Mouse (Mus musculus): ENCODE measurements around the gene Dhrs11. TPM values are rescaled to one million over a fixed set of nuclear protein-coding genes. Genes with fewer than 3 reads are reported as not detected.
"Not testable (repeated sequence)": the region's sequence is repeated elsewhere in the genome, so short reads cannot be mapped to it uniquely, and the experiment has no call there.

Gene Dhrs11
- polyA plus RNA-seq, 1 experiment from 2014 or later: 29.5 TPM

GRCm38 (mm10) chr11:84867586-84867985 is 38.8 kb upstream of the Dhrs11 start:
- WGBS: 74% methylated on average over 2 of the region's 2 CpGs
- no peaks in the 10 kb centered on the region for H3K27me3 ChIP-seq (ENCODE audit: control insufficient read depth, insufficient read depth, low read length)

GRCm38 (mm10) chr11:84865268-84865667 is 36.5 kb upstream of the Dhrs11 start:
- Histone ChIP-seq H3K36me3 (ENCODE audit: control insufficient read depth, insufficient read depth, low read length) (peaks cover 9% of the 10 kb centered on the region; the same call in 1 of the 2 replicates), H3K4me1 (ENCODE audit: control insufficient read depth, insufficient read depth, low read length) (peaks cover 16% of the 10 kb centered on the region; the same call in 1 of the 2 replicates), H3K4me3 (replicated peaks; ENCODE audit: low read length) (no peak overlapping the region), H3K9ac (ENCODE audit: low read length) (no peak overlapping the region), H3K27me3 (ENCODE audit: control insufficient read depth, insufficient read depth, low read length) (no peaks in the 10 kb centered on the region), H3K4me2 (ENCODE audit: low read depth, low read length) (no peak overlapping the region), H3K9me3 (replicated peaks; ENCODE audit: control insufficient read depth, low read length) (no peaks in the 10 kb centered on the region), H3K27ac (ENCODE audit: low read length) (no peak overlapping the region)
- ATAC-seq (ENCODE audit: insufficient read depth, low FRiP score): no peak
- WGBS: 53% methylated on average over 2 of the region's 2 CpGs

More at GRCm38 (mm10) chr11:84867586-84867985, 38.8 kb upstream of the Dhrs11 start:
- Histone ChIP-seq H3K9ac (ENCODE audit: low read length) (no peak overlapping the region), H3K27ac (ENCODE audit: low read length) (no peak overlapping the region), H3K4me3 (replicated peaks; ENCODE audit: low read length) (no peak overlapping the region), H3K36me3 (ENCODE audit: control insufficient read depth, insufficient read depth, low read length) (0 out of 2 replicates have a peak, but pooled peaks cover 4% of the 10 kb centered on the region), H3K4me2 (ENCODE audit: low read depth, low read length) (peak overlapping the region; percentile 12), H3K4me1 (ENCODE audit: control insufficient read depth, insufficient read depth, low read length) (peaks cover 19% of the 10 kb centered on the region; the same call in 1 of the 2 replicates), H3K9me3 (replicated peaks; ENCODE audit: control insufficient read depth, low read length) (no peaks in the 10 kb centered on the region)
- ATAC-seq (ENCODE audit: insufficient read depth, low FRiP score): no peak

- H3K27ac ChIP-seq (ENCODE audit: low read length): no peak overlapping the region
- no peak overlapping the region for H3K4me2 ChIP-seq (ENCODE audit: low read depth, low read length)
- no peak for ATAC-seq (ENCODE audit: insufficient read depth, low FRiP score)
- no peak overlapping the region for H3K4me3 ChIP-seq (replicated peaks; ENCODE audit: low read length)
- H3K36me3 ChIP-seq (ENCODE audit: control insufficient read depth, insufficient read depth, low read length): peaks cover 9% of the 10 kb centered on the region; the same call in 1 of the 2 replicates
- H3K9me3 ChIP-seq (replicated peaks; ENCODE audit: control insufficient read depth, low read length): no peaks in the 10 kb centered on the region
- H3K27me3 ChIP-seq (ENCODE audit: control insufficient read depth, insufficient read depth, low read length): no peaks in the 10 kb centered on the region
- H3K9ac ChIP-seq (ENCODE audit: low read length): no peak overlapping the region
- WGBS: 92% methylated on average over 6 of the region's 6 CpGs
- no peaks in the 10 kb centered on the region for H3K4me1 ChIP-seq (ENCODE audit: control insufficient read depth, insufficient read depth, low read length)
Measured at GRCm38 (mm10) chr11:84855285-84855684, 26.5 kb upstream of the Dhrs11 start.

- H3K27me3 ChIP-seq (ENCODE audit: control insufficient read depth, insufficient read depth, low read length): no peaks in the 10 kb centered on the region
- no peaks in the 10 kb centered on the region for H3K4me1 ChIP-seq (ENCODE audit: control insufficient read depth, insufficient read depth, low read length)
- H3K9me3 ChIP-seq (replicated peaks; ENCODE audit: control insufficient read depth, low read length): no peaks in the 10 kb centered on the region
- H3K36me3 ChIP-seq (ENCODE audit: control insufficient read depth, insufficient read depth, low read length): peaks cover 26% of the 10 kb centered on the region
- ATAC-seq (ENCODE audit: insufficient read depth, low FRiP score): no peak
- no peak overlapping the region for H3K4me3 ChIP-seq (replicated peaks; ENCODE audit: low read length)
- 82% methylated on average over 7 of the region's 7 CpGs for WGBS
- H3K4me2 ChIP-seq (ENCODE audit: low read depth, low read length): no peak overlapping the region
- no peak overlapping the region for H3K27ac ChIP-seq (ENCODE audit: low read length)
- H3K9ac ChIP-seq (ENCODE audit: low read length): no peak overlapping the region
Measured at GRCm38 (mm10) chr11:84847475-84848090, 18.8 kb upstream of the Dhrs11 start.

- H3K9ac ChIP-seq (ENCODE audit: low read length): no peak overlapping the region
- H3K4me2 ChIP-seq (ENCODE audit: low read depth, low read length): no peak overlapping the region
- no peak overlapping the region for H3K27ac ChIP-seq (ENCODE audit: low read length)
- H3K9me3 ChIP-seq (replicated peaks; ENCODE audit: control insufficient read depth, low read length): no peaks in the 10 kb centered on the region
- H3K36me3 ChIP-seq (ENCODE audit: control insufficient read depth, insufficient read depth, low read length): peaks cover 21% of the 10 kb centered on the region
- no peak overlapping the region for H3K4me3 ChIP-seq (replicated peaks; ENCODE audit: low read length)
- 96% methylated on average over 15 of the region's 15 CpGs for WGBS
- H3K4me1 ChIP-seq (ENCODE audit: control insufficient read depth, insufficient read depth, low read length): no peaks in the 10 kb centered on the region
- ATAC-seq (ENCODE audit: insufficient read depth, low FRiP score): no peak
- no peaks in the 10 kb centered on the region for H3K27me3 ChIP-seq (ENCODE audit: control insufficient read depth, insufficient read depth, low read length)
Measured at GRCm38 (mm10) chr11:84846741-84847474, 18.1 kb upstream of the Dhrs11 start.

GRCm38 (mm10) chr11:84839330-84839729 is 10.5 kb upstream of the Dhrs11 start:
- WGBS: 86% methylated on average over 2 of the region's 2 CpGs
- Histone ChIP-seq H3K36me3 (ENCODE audit: control insufficient read depth, insufficient read depth, low read length) (peaks cover 32% of the 10 kb centered on the region; the same call in 1 of the 2 replicates), H3K9ac (ENCODE audit: low read length) (no peak overlapping the region), H3K27ac (ENCODE audit: low read length) (no peak overlapping the region), H3K4me2 (ENCODE audit: low read depth, low read length) (no peak overlapping the region), H3K9me3 (replicated peaks; ENCODE audit: control insufficient read depth, low read length) (no peaks in the 10 kb centered on the region), H3K4me3 (replicated peaks; ENCODE audit: low read length) (no peak overlapping the region), H3K4me1 (ENCODE audit: control insufficient read depth, insufficient read depth, low read length) (no peaks in the 10 kb centered on the region), H3K27me3 (ENCODE audit: control insufficient read depth, insufficient read depth, low read length) (no peaks in the 10 kb centered on the region)
- no peak for ATAC-seq (ENCODE audit: insufficient read depth, low FRiP score)

GRCm38 (mm10) chr11:84829495-84829894 is 701 bp upstream of the Dhrs11 start:
- H3K36me3 ChIP-seq (ENCODE audit: control insufficient read depth, insufficient read depth, low read length); H3K27me3 ChIP-seq (ENCODE audit: control insufficient read depth, insufficient read depth, low read length); H3K9me3 ChIP-seq (replicated peaks; ENCODE audit: control insufficient read depth, low read length); ATAC-seq (ENCODE audit: insufficient read depth, low FRiP score): not testable (repeated sequence)
- peak overlapping the region; percentile 83 for H3K27ac ChIP-seq (ENCODE audit: low read length)
- peaks cover 20% of the 10 kb centered on the region for H3K4me1 ChIP-seq (ENCODE audit: control insufficient read depth, insufficient read depth, low read length)
- H3K4me2 ChIP-seq (ENCODE audit: low read depth, low read length): peak overlapping the region; percentile 95
- 60% methylated on average over 11 of the region's 11 CpGs for WGBS
- peak overlapping the region; percentile 91 for H3K4me3 ChIP-seq (replicated peaks; ENCODE audit: low read length)
- H3K9ac ChIP-seq (ENCODE audit: low read length): peak overlapping the region; percentile 91

GRCm38 (mm10) chr11:84827901-84828503 is 792 bp downstream of the Dhrs11 start:
- ATAC-seq (ENCODE audit: insufficient read depth, low FRiP score): no peak
- Histone ChIP-seq H3K4me1 (ENCODE audit: control insufficient read depth, insufficient read depth, low read length) (peaks cover 27% of the 10 kb centered on the region), H3K9ac (ENCODE audit: low read length) (peak overlapping the region; percentile 91), H3K4me2 (ENCODE audit: low read depth, low read length) (peak overlapping the region; percentile 95), H3K27me3 (ENCODE audit: control insufficient read depth, insufficient read depth, low read length) (no peaks in the 10 kb centered on the region), H3K27ac (ENCODE audit: low read length) (peak overlapping the region; percentile 64; the same call in 1 of the 2 replicates), H3K4me3 (replicated peaks; ENCODE audit: low read length) (peak overlapping the region; percentile 91), H3K9me3 (replicated peaks; ENCODE audit: control insufficient read depth, low read length) (no peaks in the 10 kb centered on the region), H3K36me3 (ENCODE audit: control insufficient read depth, insufficient read depth, low read length) (no peaks in the 10 kb centered on the region)
- 43% methylated on average over 3 of the region's 3 CpGs for WGBS

- peaks cover 29% of the 10 kb centered on the region for H3K4me1 ChIP-seq (ENCODE audit: control insufficient read depth, insufficient read depth, low read length)
- H3K27me3 ChIP-seq (ENCODE audit: control insufficient read depth, insufficient read depth, low read length): no peaks in the 10 kb centered on the region
- no peak overlapping the region for H3K9ac ChIP-seq (ENCODE audit: low read length)
- no peaks in the 10 kb centered on the region for H3K9me3 ChIP-seq (replicated peaks; ENCODE audit: control insufficient read depth, low read length)
- no peaks in the 10 kb centered on the region for H3K36me3 ChIP-seq (ENCODE audit: control insufficient read depth, insufficient read depth, low read length)
- no peak overlapping the region for H3K4me3 ChIP-seq (replicated peaks; ENCODE audit: low read length)
- no peak for ATAC-seq (ENCODE audit: insufficient read depth, low FRiP score)
- no peak overlapping the region for H3K4me2 ChIP-seq (ENCODE audit: low read depth, low read length)
- H3K27ac ChIP-seq (ENCODE audit: low read length): no peak overlapping the region
Measured at GRCm38 (mm10) chr11:84827492-84827891, 1.3 kb downstream of the Dhrs11 start.

Data from stomach, embryonic 16.5 days (tissue).